Mouse (Mus musculus) testis, adult 2 months (tissue): ENCODE measurements at regions not wholly inside any gene's neighbourhood (a gene's known extent, or its start where the extent isn't known, plus 50 kb on each side); places are given as distances from the start of the nearest gene placed in this dataset.

ENCODE experiments used
- H3K27ac ChIP-seq: fragments of 200-500 bp; 2 replicates; pipeline ENCODE4 v1.5.1; 2012; ENCODE audit warnings: low read depth, low read length; ENCODE audit not compliant: control insufficient read depth, insufficient read depth
- H3K27me3 ChIP-seq: fragments of 200-500 bp; 2 replicates; pipeline ENCODE4 v1.6.1; 2012; ENCODE audit warnings: mild to moderate bottlenecking, low read length, moderate library complexity; ENCODE audit not compliant: control insufficient read depth, insufficient read depth
- H3K36me3 ChIP-seq: fragments of 200-500 bp; 2 replicates; pipeline ENCODE4 v1.6.1; 2012; ENCODE audit warnings: mild to moderate bottlenecking, low read length; ENCODE audit not compliant: control insufficient read depth, insufficient read depth
- H3K4me1 ChIP-seq: fragments of 200-500 bp; 2 replicates; pipeline ENCODE4 v1.6.1; 2012; ENCODE audit warnings: low read length; ENCODE audit not compliant: control insufficient read depth, insufficient read depth
- H3K4me3 ChIP-seq: fragments of 200-500 bp; 2 replicates; pipeline ENCODE4 v1.5.1; 2012; ENCODE audit warnings: low read depth, mild to moderate bottlenecking, low read length, moderate library complexity, mixed read lengths; ENCODE audit not compliant: control insufficient read depth
- CTCF ChIP-seq: fragments of 200-500 bp; IDR thresholded peaks from 2 replicates; pipeline ENCODE4 v1.5.1; 2012; ENCODE audit warnings: low read depth, mild to moderate bottlenecking, inconsistent platforms, low read length, moderate library complexity; ENCODE audit not compliant: control insufficient read depth, insufficient read depth, insufficient replicate concordance
- POLR2A ChIP-seq: fragments of 200-500 bp; IDR thresholded peaks from 2 replicates; pipeline ENCODE4 v1.6.1; 2012; ENCODE audit warnings: low read depth, mild to moderate bottlenecking, inconsistent platforms, low read length, moderate library complexity; ENCODE audit not compliant: control insufficient read depth

GRCm38 (mm10) chr16:46807476-46807875 is 309.2 kb upstream of the Nectin3 start:
- Histone ChIP-seq H3K4me1 (no peaks in the 10 kb centered on the region), H3K27ac (no peak overlapping the region), H3K36me3 (no peaks in the 10 kb centered on the region), H3K27me3 (no peaks in the 10 kb centered on the region), H3K4me3 (no peak overlapping the region)
- no peak for TF ChIP-seq CTCF
- TF ChIP-seq POLR2A: no peak

- Histone ChIP-seq H3K4me1 (no peaks in the 10 kb centered on the region), H3K27ac (no peak overlapping the region), H3K36me3 (no peaks in the 10 kb centered on the region), H3K27me3 (no peaks in the 10 kb centered on the region), H3K4me3 (no peak overlapping the region)
- TF ChIP-seq POLR2A (no peak), CTCF (no peak)
Observed at GRCm38 (mm10) chr16:46776367-46776766, 278.0 kb upstream of the Nectin3 start.

- no peaks in the 10 kb centered on the region for H3K36me3 ChIP-seq
- no peak overlapping the region for H3K4me3 ChIP-seq
- H3K4me1 ChIP-seq: no peaks in the 10 kb centered on the region
- H3K27me3 ChIP-seq: no peaks in the 10 kb centered on the region
- no peak overlapping the region for H3K27ac ChIP-seq
- TF ChIP-seq POLR2A: no peak
- TF ChIP-seq CTCF: no peak
Observed at GRCm38 (mm10) chr16:46769383-46769782, 271.1 kb upstream of the Nectin3 start.

- no peaks in the 10 kb centered on the region for H3K4me1 ChIP-seq
- H3K27ac ChIP-seq: no peak overlapping the region
- H3K27me3 ChIP-seq: no peaks in the 10 kb centered on the region
- no peak overlapping the region for H3K4me3 ChIP-seq
- H3K36me3 ChIP-seq: no peaks in the 10 kb centered on the region
- TF ChIP-seq POLR2A (no peak), CTCF (no peak)
Observed at GRCm38 (mm10) chr16:46768376-46768775, 270.1 kb upstream of the Nectin3 start.

- Histone ChIP-seq H3K27me3 (no peaks in the 10 kb centered on the region), H3K27ac (no peak overlapping the region), H3K4me1 (no peaks in the 10 kb centered on the region), H3K4me3 (no peak overlapping the region), H3K36me3 (no peaks in the 10 kb centered on the region)
- TF ChIP-seq POLR2A (no peak), CTCF (no peak)
Observed at GRCm38 (mm10) chr16:46735140-46735539, 236.8 kb upstream of the Nectin3 start.

- H3K27me3 ChIP-seq: no peaks in the 10 kb centered on the region
- H3K36me3 ChIP-seq: no peaks in the 10 kb centered on the region
- TF ChIP-seq CTCF (no peak), POLR2A (no peak)
- H3K4me3 ChIP-seq: no peak overlapping the region
- no peak overlapping the region for H3K27ac ChIP-seq
- H3K4me1 ChIP-seq: no peaks in the 10 kb centered on the region
Observed at GRCm38 (mm10) chr16:46728424-46728823, 230.1 kb upstream of the Nectin3 start.

GRCm38 (mm10) chr16:46723660-46724059 is 225.3 kb upstream of the Nectin3 start:
- H3K36me3 ChIP-seq: no peaks in the 10 kb centered on the region
- H3K27ac ChIP-seq: no peak overlapping the region
- no peaks in the 10 kb centered on the region for H3K27me3 ChIP-seq
- H3K4me1 ChIP-seq: no peaks in the 10 kb centered on the region
- no peak overlapping the region for H3K4me3 ChIP-seq
- no peak for TF ChIP-seq CTCF
- no peak for TF ChIP-seq POLR2A

- H3K4me3 ChIP-seq: no peak overlapping the region
- no peak for TF ChIP-seq POLR2A
- TF ChIP-seq CTCF: no peak
- no peak overlapping the region for H3K27ac ChIP-seq
- no peaks in the 10 kb centered on the region for H3K4me1 ChIP-seq
- no peaks in the 10 kb centered on the region for H3K27me3 ChIP-seq
- no peaks in the 10 kb centered on the region for H3K36me3 ChIP-seq
Observed at GRCm38 (mm10) chr16:46679787-46680186, 181.5 kb upstream of the Nectin3 start.
